Mouse (Mus musculus) frontal cortex, postnatal 14 days (tissue): ENCODE data around the gene Olfr561.

Experiments
- DNase-seq, 2 experiments: peaks; one replicate each; pipeline ENCODE4 v3.0.0; 2022; ENCODE audit warnings: low spot score in 2 of 2

Gene Olfr561

GRCm38 (mm10) chr7:102770921-102771320, at the start of gene Olfr561:
Gene Olfr561, plus strand, starts transcription at chr7:102771221.
- no peak for DNase-seq

GRCm38 (mm10) chr7:102727391-102727790, 43.6 kb upstream of the Olfr561 start, which contains the start of gene Olfr559:
Gene Olfr559, minus strand, starts transcription at chr7:102727491.
- DNase-seq = no peak

GRCm38 (mm10) chr7:102733793-102734192, 37.2 kb upstream of the Olfr561 start:
- DNase-seq = no peak

- DNase-seq = no peak
Measured at GRCm38 (mm10) chr7:102737705-102738104, 33.3 kb upstream of the Olfr561 start.

- DNase-seq = no peak
Measured at GRCm38 (mm10) chr7:102752086-102752485, 18.9 kb upstream of the Olfr561 start.

GRCm38 (mm10) chr7:102759266-102759665, 11.8 kb upstream of the Olfr561 start, which contains the start of the genes Olfr560 and Olfr78:
Gene Olfr560, minus strand, starts transcription at chr7:102759366.
Gene Olfr78, minus strand, starts transcription at chr7:102759471.
- DNase-seq = no peak

GRCm38 (mm10) chr7:102803180-102803579, 32.2 kb downstream of the Olfr561 start, which contains the start of gene Olfr564:
Gene Olfr564, plus strand, starts transcription at chr7:102803480.
- no peak for DNase-seq
